Mouse (Mus musculus): ENCODE results near the gene Serping1.
A peak's percentile ranks its signal among the peaks of the same experiment; 100 is the strongest.
"Not testable (repeated sequence)": the region's sequence is repeated elsewhere in the genome, so short reads cannot be mapped to it uniquely, and the experiment has no call there.

Gene Serping1

GRCm38 (mm10) chr2:84738271-84738911 lies 36.9 kb downstream of the Serping1 start:
- DNase-seq (ENCODE audit: low spot score in 2 of 2), result peak; percentile 49 to 70

- peak; percentile 29 to 68 for DNase-seq (ENCODE audit: low spot score in 2 of 2)
Measured at GRCm38 (mm10) chr2:84737451-84737925, 37.8 kb downstream of the Serping1 start.

GRCm38 (mm10) chr2:84736312-84737161 lies 38.7 kb downstream of the Serping1 start:
- peak; percentile 31 to 74 for DNase-seq (ENCODE audit: low spot score in 2 of 2)

- peak; percentile 77 to 86 for DNase-seq (ENCODE audit: low spot score in 2 of 2)
Measured at GRCm38 (mm10) chr2:84735346-84735920, 39.8 kb downstream of the Serping1 start.

- DNase-seq (ENCODE audit: low spot score in 2 of 2), result peak; percentile 24 to 65
Measured at GRCm38 (mm10) chr2:84734919-84735318, 40.3 kb downstream of the Serping1 start.

GRCm38 (mm10) chr2:84734351-84734864 lies 40.8 kb downstream of the Serping1 start:
- peak; percentile 29 to 70 for DNase-seq (ENCODE audit: low spot score in 2 of 2)

GRCm38 (mm10) chr2:84733579-84734300 lies 41.5 kb downstream of the Serping1 start, which contains the start of gene Ypel4:
Ypel4 (plus strand) TSS chr2:84734058.
- peak; percentile 70 to 81 for DNase-seq (ENCODE audit: low spot score in 2 of 2)

- DNase-seq (ENCODE audit: low spot score in 2 of 2), result no peak
Measured at GRCm38 (mm10) chr2:84732394-84732793, 42.9 kb downstream of the Serping1 start.

- no peak for DNase-seq (ENCODE audit: low spot score in 2 of 2)
Measured at GRCm38 (mm10) chr2:84731206-84731605, 44.0 kb downstream of the Serping1 start.

- not testable (repeated sequence) for DNase-seq (ENCODE audit: low spot score in 2 of 2)
Measured at GRCm38 (mm10) chr2:84728191-84728590, 47.1 kb downstream of the Serping1 start.

GRCm38 (mm10) chr2:84727172-84727858 lies 47.9 kb downstream of the Serping1 start, which contains the start of gene Clp1:
Clp1 (minus strand) TSS chr2:84727350.
- DNase-seq (ENCODE audit: low spot score in 2 of 2), result peak; percentile 94 to 96

- no peak for DNase-seq (ENCODE audit: low spot score in 2 of 2)
Measured at GRCm38 (mm10) chr2:84726716-84727115, 48.5 kb downstream of the Serping1 start.

- no peak for DNase-seq (ENCODE audit: low spot score in 2 of 2)
Measured at GRCm38 (mm10) chr2:84725770-84726169, 49.5 kb downstream of the Serping1 start.

GRCm38 (mm10) chr2:84723856-84724255 lies 51.4 kb downstream of the Serping1 start:
- no peak for DNase-seq (ENCODE audit: low spot score in 2 of 2)

- DNase-seq (ENCODE audit: low spot score in 2 of 2), result no peak
Measured at GRCm38 (mm10) chr2:84721182-84721581, 54.1 kb downstream of the Serping1 start.

GRCm38 (mm10) chr2:84720718-84721117 lies 54.5 kb downstream of the Serping1 start:
- no peak for DNase-seq (ENCODE audit: low spot score in 2 of 2)

- DNase-seq (ENCODE audit: low spot score in 2 of 2), result no peak
Measured at GRCm38 (mm10) chr2:84717357-84717756, 57.9 kb downstream of the Serping1 start.

- DNase-seq (ENCODE audit: low spot score in 2 of 2), result peak in 1 of 2 experiments; percentile 32
Measured at GRCm38 (mm10) chr2:84716423-84717355, 58.6 kb downstream of the Serping1 start.

GRCm38 (mm10) chr2:84715562-84716361 lies 59.5 kb downstream of the Serping1 start:
- peak; percentile 81 to 84 for DNase-seq (ENCODE audit: low spot score in 2 of 2)

Data from spleen, postnatal 4 days (tissue).